Mouse (Mus musculus) liver, postnatal 0 days (tissue): Measurements from ENCODE around the gene 2310007B03Rik. TPM values are rescaled to one million over a fixed set of nuclear protein-coding genes. Genes with fewer than 3 reads are reported as not detected.
A peak's percentile ranks its signal among the peaks of the same experiment; 100 is the strongest.

Experiments
- ATAC-seq: fragments of 200-750 bp; cut with Nextera tagmentation; 2 replicates; pipeline ENCODE4 v1.8.0; 2017; ENCODE audit warnings: mild to moderate bottlenecking, moderate library complexity
- DNase-seq: peaks from one replicate; pipeline ENCODE4 v3.0.0-alpha.2; 2016
- H3K27ac ChIP-seq: fragments of 300-500 bp; sonication (generic); 2 replicates; pipeline ENCODE4 v1.5.1; 2014; ENCODE audit warnings: antibody characterized with exemption, moderate library complexity, mild to moderate bottlenecking, low read depth
- H3K27me3 ChIP-seq: fragments of 300-500 bp; sonication (generic); 2 replicates; pipeline ENCODE4 v1.6.1; 2014; ENCODE audit warnings: low read length, control low read depth, mixed read lengths; ENCODE audit not compliant: insufficient read depth
- H3K36me3 ChIP-seq: fragments of 300-500 bp; sonication (generic); replicated peaks from 2 replicates; pipeline ENCODE4 v1.6.1; 2014; ENCODE audit warnings: mild to moderate bottlenecking, control low read depth, low read length, moderate library complexity, mixed read lengths; ENCODE audit not compliant: insufficient read depth
- H3K4me1 ChIP-seq: fragments of 300-500 bp; sonication (generic); 2 replicates; pipeline ENCODE4 v1.6.1; 2014; ENCODE audit warnings: antibody characterized with exemption, mild to moderate bottlenecking, control low read depth; ENCODE audit not compliant: insufficient read depth
- H3K4me2 ChIP-seq: fragments of 300-500 bp; sonication (generic); 2 replicates; pipeline ENCODE4 v1.6.1; 2014; ENCODE audit warnings: low read depth, mild to moderate bottlenecking, low read length, moderate library complexity, mixed read lengths
- H3K4me3 ChIP-seq: fragments of 300-500 bp; sonication (generic); 2 replicates; pipeline ENCODE4 v1.5.1; 2014; ENCODE audit warnings: low read depth, low read length
- H3K9ac ChIP-seq: fragments of 300-500 bp; sonication (generic); replicated peaks from 2 replicates; pipeline ENCODE4 v1.6.1; 2014; ENCODE audit warnings: mild to moderate bottlenecking, moderate library complexity
- H3K9me3 ChIP-seq: fragments of 300-500 bp; sonication (generic); 2 replicates; pipeline ENCODE4 v1.6.1; 2016; ENCODE audit warnings: mild to moderate bottlenecking, control low read depth, low read length, mixed read lengths
- CTCF ChIP-seq: sonication (generic); IDR thresholded peaks from 2 replicates; pipeline ENCODE4 v1.5.1; 2016; ENCODE audit warnings: antibody characterized with exemption, low read depth
- EP300 ChIP-seq: IDR thresholded peaks from 2 replicates; pipeline ENCODE4 v1.6.1; 2016; ENCODE audit warnings: antibody characterized with exemption, low read depth, mild to moderate bottlenecking
- WGBS: fragments of 180-500 bp; shearing (Covaris S2); extraction: QIAGEN DNeasy Blood & Tissue Kit; methylation state at CpG from one replicate; pipeline ENCODE4 v1.1.7; 2014; ENCODE audit not compliant: insufficient replicate concordance; 5-methylcytosine and 5-hydroxymethylcytosine counted together
- polyA plus RNA-seq: library from polyadenylated mRNA; unstranded; fragments of >200 nt; fragmentation: Nextera tagmentation; extraction: Ambion mirVana; gene quantifications from 2 replicates; pipeline ENCODE4 v1.2.1, GENCODE M21; 2015

2310007B03Rik gene
- polyA plus RNA-seq, 1 experiment from 2014 or later: 0.51 TPM

- H3K4me2 ChIP-seq: no peak overlapping the region
- H3K9me3 ChIP-seq: no peaks in the 10 kb centered on the region
- H3K4me1 ChIP-seq: no peaks in the 10 kb centered on the region
- H3K27ac ChIP-seq: no peak overlapping the region
- H3K36me3 ChIP-seq: no peaks in the 10 kb centered on the region
- H3K4me3 ChIP-seq: no peak overlapping the region
- peaks cover 30% of the 10 kb centered on the region for H3K27me3 ChIP-seq
- TF ChIP-seq EP300 (no peak), CTCF (peak; percentile 99)
- WGBS: 2% methylated on average over 4 of the region's 4 CpGs
- DNase-seq (peak; percentile 91), ATAC-seq (peak; percentile 66)
- H3K9ac ChIP-seq: no peak overlapping the region
Measured at GRCm38 (mm10) chr1:93174399-93174798, 13.7 kb upstream of the 2310007B03Rik start.

- DNase-seq: no peak
- H3K9ac ChIP-seq: no peak overlapping the region
- H3K4me3 ChIP-seq: no peak overlapping the region
- no peak for TF ChIP-seq EP300
- no peak for TF ChIP-seq CTCF
- no peaks in the 10 kb centered on the region for H3K36me3 ChIP-seq
- H3K4me1 ChIP-seq: no peaks in the 10 kb centered on the region
- no peak overlapping the region for H3K27ac ChIP-seq
- 67% methylated on average over 4 of the region's 4 CpGs for WGBS
- peaks cover 30% of the 10 kb centered on the region for H3K27me3 ChIP-seq
- ATAC-seq: no peak
- H3K4me2 ChIP-seq: no peak overlapping the region
- no peaks in the 10 kb centered on the region for H3K9me3 ChIP-seq
Measured at GRCm38 (mm10) chr1:93173665-93174064, 12.9 kb upstream of the 2310007B03Rik start.

DNA sequence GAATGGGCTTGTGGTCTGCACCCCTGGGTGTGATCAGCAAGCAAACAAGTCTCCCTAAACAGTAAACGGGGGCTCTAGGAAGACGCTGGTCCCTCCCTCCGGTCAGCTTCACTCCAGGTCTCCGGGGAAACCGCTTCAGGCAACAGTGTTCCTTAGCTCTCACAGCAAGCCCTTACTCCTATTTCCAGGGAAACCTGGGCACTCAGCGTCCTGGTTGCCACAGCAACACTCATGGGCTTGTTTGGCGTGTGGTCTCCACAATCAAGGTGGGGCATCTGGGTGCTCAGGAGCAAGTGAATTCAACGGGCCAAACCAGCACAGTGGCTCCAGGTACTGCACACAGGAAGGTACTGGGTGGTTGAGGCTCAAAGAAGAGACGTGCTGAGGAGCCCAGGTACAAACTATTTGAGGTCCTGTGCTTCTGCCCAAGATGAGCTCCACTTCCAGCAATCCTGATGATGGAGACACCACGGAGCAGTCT lies 7.6 kb upstream of the 2310007B03Rik start, which contains the start of gene Crocc2:
Gene Crocc2, plus strand, starts transcription at position 431 of the 481 bp plus-strand sequence.
- Histone ChIP-seq H3K9ac (no peak within 1 kb of the TSS), H3K27me3 (no peaks in the 10 kb centered on the region), H3K36me3 (no peaks in the 10 kb centered on the region), H3K27ac (no peak within 1 kb of the TSS), H3K4me1 (no peaks in the 10 kb centered on the region), H3K4me2 (no peak within 1 kb of the TSS), H3K4me3 (no peak within 1 kb of the TSS), H3K9me3 (no peaks in the 10 kb centered on the region)
- ATAC-seq (no peak), DNase-seq (no peak)
- 48% methylated on average over 10 of the region's 10 CpGs for WGBS
- no peak for TF ChIP-seq EP300
- TF ChIP-seq CTCF: no peak

DNA sequence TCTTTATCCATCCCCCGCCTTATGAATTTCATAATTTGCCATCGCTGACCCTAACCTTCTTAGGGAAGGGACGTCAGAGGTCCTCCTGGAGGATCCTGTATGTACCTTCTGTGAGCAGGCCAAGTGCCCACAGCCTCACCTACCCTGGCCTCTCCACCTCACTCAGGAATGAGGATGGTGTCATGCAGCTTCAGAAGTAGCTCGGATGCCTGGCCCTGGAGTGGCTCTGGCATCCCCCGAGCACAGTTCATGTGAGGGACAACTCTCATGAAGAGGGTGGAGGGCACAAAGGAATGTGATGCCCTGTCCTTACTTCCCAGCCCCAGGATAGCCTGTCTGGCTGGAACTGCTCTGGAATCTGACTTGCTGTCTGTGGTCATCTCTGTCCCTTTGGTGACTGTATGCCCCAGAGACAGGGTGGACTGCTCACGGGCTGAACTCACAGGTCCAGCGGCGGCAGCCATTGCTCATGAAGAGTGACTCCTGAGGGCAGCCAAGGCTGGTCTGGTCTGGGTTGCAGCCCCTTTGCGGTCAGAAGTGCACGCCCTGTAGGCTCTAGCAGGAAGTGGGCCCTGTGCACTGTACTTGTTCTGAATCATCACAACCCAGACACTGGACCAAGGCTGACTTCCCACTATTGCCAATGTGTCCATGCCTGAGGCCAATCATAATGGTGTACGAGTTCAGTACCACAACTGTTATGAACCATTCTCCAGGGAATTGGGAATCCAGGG lies 5.8 kb upstream of the 2310007B03Rik start:
- Histone ChIP-seq H3K9me3 (no peaks in the 10 kb centered on the region), H3K27me3 (no peaks in the 10 kb centered on the region), H3K4me2 (no peak overlapping the region), H3K4me1 (peaks cover 4% of the 10 kb centered on the region; the same call in 1 of the 2 replicates), H3K4me3 (no peak overlapping the region), H3K9ac (no peak overlapping the region), H3K27ac (no peak overlapping the region), H3K36me3 (no peaks in the 10 kb centered on the region)
- TF ChIP-seq EP300 (no peak), CTCF (no peak)
- ATAC-seq: no peak
- DNase-seq: no peak
- 75% methylated on average over 11 of the region's 11 CpGs for WGBS

- WGBS: 48% methylated on average over 9 of the region's 9 CpGs
- peaks cover 9% of the 10 kb centered on the region for H3K4me1 ChIP-seq
- H3K4me2 ChIP-seq: no peak overlapping the region
- DNase-seq (no peak), ATAC-seq (no peak)
- H3K4me3 ChIP-seq: no peak overlapping the region
- no peaks in the 10 kb centered on the region for H3K27me3 ChIP-seq
- no peak for TF ChIP-seq EP300
- TF ChIP-seq CTCF: no peak
- H3K27ac ChIP-seq: no peak overlapping the region
- H3K36me3 ChIP-seq: no peaks in the 10 kb centered on the region
- H3K9ac ChIP-seq: no peak overlapping the region
- no peaks in the 10 kb centered on the region for H3K9me3 ChIP-seq
Measured at GRCm38 (mm10) chr1:93165447-93165846, 4.7 kb upstream of the 2310007B03Rik start.

DNA sequence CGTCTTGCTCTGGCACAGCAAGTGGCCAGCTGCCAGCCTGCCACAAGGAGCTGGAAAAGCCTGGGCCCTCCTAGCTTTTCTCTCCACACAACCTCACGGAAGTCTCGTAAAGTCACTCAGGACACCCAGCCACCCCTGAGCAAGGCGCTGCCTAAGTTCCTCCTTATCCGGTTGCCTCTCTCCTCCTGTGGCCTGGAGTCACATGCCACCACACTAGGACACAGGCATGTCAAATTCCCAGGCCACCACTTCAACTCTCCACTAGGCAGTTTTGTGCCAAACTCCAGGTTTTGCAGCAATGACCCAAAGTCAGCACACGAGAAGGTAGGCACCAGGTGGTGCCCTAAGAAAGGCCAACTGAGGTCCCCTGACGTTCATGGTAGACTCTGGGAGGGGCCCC lies 1.8 kb upstream of the 2310007B03Rik start:
- TF ChIP-seq CTCF: no peak
- TF ChIP-seq EP300: no peak
- no peaks in the 10 kb centered on the region for H3K36me3 ChIP-seq
- H3K4me1 ChIP-seq: peaks cover 9% of the 10 kb centered on the region
- WGBS: 73% methylated on average over 7 of the region's 7 CpGs
- no peaks in the 10 kb centered on the region for H3K9me3 ChIP-seq
- H3K4me2 ChIP-seq: no peak overlapping the region
- no peak overlapping the region for H3K9ac ChIP-seq
- no peaks in the 10 kb centered on the region for H3K27me3 ChIP-seq
- ATAC-seq (no peak), DNase-seq (no peak)
- no peak overlapping the region for H3K4me3 ChIP-seq
- H3K27ac ChIP-seq: no peak overlapping the region
